Mouse (Mus musculus) cerebellum, adult 8-10 months (tissue): Measurements from ENCODE around the gene Mllt10.

Experiments
- DNase-seq: peaks from one replicate; pipeline ENCODE4 v3.0.0; 2022

The Mllt10 gene

GRCm38 (mm10) chr2:18094319-18094718, 39.3 kb downstream of the Mllt10 start:
- no peak for DNase-seq

GRCm38 (mm10) chr2:18095804-18096203, 40.8 kb downstream of the Mllt10 start:
- no peak for DNase-seq

- DNase-seq, result no peak
These were observed 45.9 kb downstream of the Mllt10 start for GRCm38 (mm10) chr2:18100914-18101313.

GRCm38 (mm10) chr2:18107561-18107960, 52.5 kb downstream of the Mllt10 start:
- no peak for DNase-seq

- DNase-seq, result no peak
These were observed 53.2 kb downstream of the Mllt10 start for GRCm38 (mm10) chr2:18108214-18108613.

- no peak for DNase-seq
These were observed 56.4 kb downstream of the Mllt10 start for GRCm38 (mm10) chr2:18111411-18111810.

- no peak for DNase-seq
These were observed 61.4 kb downstream of the Mllt10 start for GRCm38 (mm10) chr2:18116432-18116831.

GRCm38 (mm10) chr2:18138131-18138530, 83.1 kb downstream of the Mllt10 start:
- DNase-seq, result no peak

GRCm38 (mm10) chr2:18139646-18140045, 84.6 kb downstream of the Mllt10 start:
- DNase-seq, result no peak

GRCm38 (mm10) chr2:18156131-18156530, 101.1 kb downstream of the Mllt10 start:
- no peak for DNase-seq

- DNase-seq, result no peak
These were observed 104.4 kb downstream of the Mllt10 start for GRCm38 (mm10) chr2:18159426-18159825.

- DNase-seq, result no peak
These were observed 106.0 kb downstream of the Mllt10 start for GRCm38 (mm10) chr2:18160992-18161391.

- no peak for DNase-seq
These were observed 110.5 kb downstream of the Mllt10 start for GRCm38 (mm10) chr2:18165511-18165910.

- DNase-seq, result no peak
These were observed 114.3 kb downstream of the Mllt10 start for GRCm38 (mm10) chr2:18169174-18169948.

GRCm38 (mm10) chr2:18175234-18175633, 120.2 kb downstream of the Mllt10 start:
- DNase-seq, result no peak

- no peak for DNase-seq
These were observed 121.2 kb downstream of the Mllt10 start for GRCm38 (mm10) chr2:18176235-18176634.

GRCm38 (mm10) chr2:18180323-18180722, 125.3 kb downstream of the Mllt10 start:
- no peak for DNase-seq

- no peak for DNase-seq
These were observed 126.6 kb downstream of the Mllt10 start for GRCm38 (mm10) chr2:18181631-18182030.

GRCm38 (mm10) chr2:18183079-18183478, 128.0 kb downstream of the Mllt10 start:
- DNase-seq, result no peak

GRCm38 (mm10) chr2:18188367-18188766, 133.3 kb downstream of the Mllt10 start:
- DNase-seq, result no peak

GRCm38 (mm10) chr2:18195285-18195684, 140.2 kb downstream of the Mllt10 start:
- no peak for DNase-seq

GRCm38 (mm10) chr2:18195691-18196396, 140.8 kb downstream of the Mllt10 start:
- no peak for DNase-seq

- no peak for DNase-seq
These were observed 146.9 kb downstream of the Mllt10 start for GRCm38 (mm10) chr2:18201820-18202462.

GRCm38 (mm10) chr2:18202923-18203322, 147.9 kb downstream of the Mllt10 start:
- DNase-seq, result no peak
